Mouse (Mus musculus): ENCODE measurements around the gene Gm6164.
"Not testable (repeated sequence)": the region's sequence is repeated elsewhere in the genome, so short reads cannot be mapped to it uniquely, and the experiment has no call there.

- not testable (repeated sequence) for TF ChIP-seq USF2 (conservative IDR thresholded peaks at IDR 0.05; ENCODE audit: low read depth, low read length); POLR2A (IDR thresholded peaks at IDR 0.05; ENCODE audit: low read depth, low read length); CTCF (conservative IDR thresholded peaks at IDR 0.05 in 1 of 2, IDR thresholded peaks at IDR 0.05 in 1 of 2; ENCODE audit: low read depth in 2 of 2, low read length in 2 of 2); SMC3 (IDR thresholded peaks at IDR 0.05; ENCODE audit: low read depth, low read length); MYC (IDR thresholded peaks at IDR 0.05; ENCODE audit: low read depth, low read length)
Measured at GRCm38 (mm10) chr7:20233728-20234127, 28.3 kb upstream of the Gm6164 start, which contains the start of gene Gm4498.

All from CH12.LX (cell line).